ENCODE assay signal across 9 mouse cellular contexts in the genomic region with DNA sequence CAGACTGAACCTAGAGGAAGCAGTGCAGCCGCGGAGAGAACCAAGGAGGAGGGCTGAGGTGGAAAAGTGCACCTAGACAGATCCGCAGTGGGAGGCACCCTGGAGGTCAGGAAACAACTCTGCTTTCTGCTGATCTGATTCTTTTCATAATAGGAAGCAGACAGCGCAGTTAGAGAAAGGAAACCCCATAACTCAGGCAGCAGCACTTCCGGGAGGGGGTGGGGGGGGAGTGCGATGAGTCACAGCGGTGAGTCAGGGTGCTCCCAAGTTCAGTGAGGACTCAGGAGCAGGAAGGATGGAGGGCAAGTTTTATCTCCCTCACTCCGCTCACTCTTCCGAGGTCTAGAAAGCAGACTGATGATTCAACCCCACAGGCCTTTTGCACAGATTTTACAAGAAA. TPM values are rescaled to one million over a fixed set of nuclear protein-coding genes. Genes with fewer than 3 reads are reported as not detected.
DNase-seq lines count a peak whose midpoint lies in the region; ATAC-seq lines count a peak whose summit lies in the region.
"Had no signal": no experiment of that assay in that cellular context is flagged by ENCODE, and none has a peak within 500 bp of the region (broad histone marks: within the 10 kb centered on the region; RNA-seq: fewer than 3 reads in every experiment).

No protein-coding gene starts in this region.

- peak overlapping the region; percentile 28 for H3K4me2 ChIP-seq in limb, embryonic 11.5 days (ENCODE audit: low read depth, severe bottlenecking)
- no peak overlapping the region for H3K4me2 ChIP-seq in forebrain, embryonic 16.5 days (ENCODE audit: low read length)

- 21% methylated on average over 9 of the region's 9 CpGs for WGBS in limb, embryonic 11.5 days
- 77% methylated on average over 7 of the region's 9 CpGs for WGBS in forebrain, embryonic 16.5 days

- peaks cover 6% of the 10 kb centered on the region; the same call in 1 of the 2 replicates for H3K36me3 ChIP-seq in limb, embryonic 11.5 days (ENCODE audit: control insufficient read depth, insufficient read depth, low read length)
- H3K36me3 ChIP-seq in splenic B cell, adult 2 months (ENCODE audit: control insufficient read depth, insufficient read depth, low read length, poor library complexity, severe bottlenecking) = peaks cover 9% of the 10 kb centered on the region; the same call in 1 of the 2 replicates
- H3K36me3 ChIP-seq in forebrain, embryonic 16.5 days (ENCODE audit: control insufficient read depth, insufficient read depth) = no peaks in the 10 kb centered on the region

- H3K27ac ChIP-seq in limb, embryonic 11.5 days (replicated peaks; ENCODE audit: low read depth, low read length) = peak overlapping the region; percentile 42; the same call in 1 of the 2 replicates
- no peak overlapping the region for H3K27ac ChIP-seq in forebrain, embryonic 16.5 days (ENCODE audit: low read length)

- H3K4me1 ChIP-seq in limb, embryonic 11.5 days (ENCODE audit: control insufficient read depth, insufficient read depth, low read length) = peaks cover 17% of the 10 kb centered on the region
- no peaks in the 10 kb centered on the region for H3K4me1 ChIP-seq in forebrain, embryonic 16.5 days (replicated peaks; ENCODE audit: control insufficient read depth, insufficient read depth, low read length)

- no peaks in the 10 kb centered on the region for H3K27me3 ChIP-seq in limb, embryonic 11.5 days (ENCODE audit: control insufficient read depth, insufficient read depth, low read length)
- H3K27me3 ChIP-seq in splenic B cell, adult 2 months (ENCODE audit: control insufficient read depth, insufficient read depth, low read length, poor library complexity, severe bottlenecking) = no peaks in the 10 kb centered on the region
- no peaks in the 10 kb centered on the region for H3K27me3 ChIP-seq in forebrain, embryonic 16.5 days (replicated peaks; ENCODE audit: control insufficient read depth, insufficient read depth, low read length)

- no peaks in the 10 kb centered on the region for H3K9me3 ChIP-seq in limb, embryonic 11.5 days (ENCODE audit: control insufficient read depth, low read length)
- H3K9me3 ChIP-seq in forebrain, embryonic 16.5 days (ENCODE audit: control insufficient read depth, low read length) = peaks cover 2% of the 10 kb centered on the region; the same call in 1 of the 2 replicates

- peak; percentile 95 for DNase-seq in 416B (ENCODE audit: low read depth)
- peak; percentile 91 for DNase-seq in NIH3T3 (ENCODE audit: low read depth)
- DNase-seq in heart, adult 8-10 months (ENCODE audit: low spot score) = peak; percentile 11
- DNase-seq in limb, embryonic 11.5 days (ENCODE audit: low spot score) = peak; percentile 25
- DNase-seq in splenic B cell, adult 2 months (ENCODE audit: low read depth, low spot score) = peak; percentile 59
- no peak for DNase-seq in ovary, adult 18-20 months (ENCODE audit: low spot score)
- no peak for DNase-seq in layer of hippocampus, postnatal 36 days

- ATAC-seq in limb, embryonic 11.5 days (ENCODE audit: insufficient number of reproducible peaks, low FRiP score, low TSS enrichment, low read depth) = peak; percentile 39; the same call in 1 of the 2 replicates
- no peak for ATAC-seq in forebrain, embryonic 16.5 days

- no peak overlapping the region for H3K4me3 ChIP-seq in limb, embryonic 11.5 days (ENCODE audit: low read depth, low read length)
- H3K4me3 ChIP-seq in forebrain, embryonic 16.5 days (replicated peaks; ENCODE audit: low read length) = no peak overlapping the region
- H3K4me3 ChIP-seq: erythroblast, embryonic 14.5 days had no signal

- no peak overlapping the region for H3K9ac ChIP-seq in limb, embryonic 11.5 days (ENCODE audit: low read length)
- H3K9ac ChIP-seq in forebrain, embryonic 16.5 days (replicated peaks; ENCODE audit: low read depth, low read length) = no peak overlapping the region

RNA-seq across cellular contexts. Expression of a gene that starts 7.2 kb away (rescaled TPM):
- total RNA-seq in heart, adult 8-10 months (2022) = 10 to 100 TPM in 3 of 4 experiments, 1 to 10 TPM in 1; 9.7 to 11.8 (median 10.8) TPM
- polyA plus RNA-seq in limb, embryonic 11.5 days (2014; fragmentation: Nextera tagmentation; extraction: Ambion mirVana) = 11.7 and 16.8 TPM in 2 replicates
- polyA plus RNA-seq in forebrain, embryonic 16.5 days (2015; fragmentation: Nextera tagmentation; extraction: Ambion mirVana) = 7.2 and 8.2 TPM in 2 replicates
- 10 to 100 TPM; 53.5 to 61.2 TPM for total RNA-seq in layer of hippocampus, postnatal 36 days (2021)

RNA-seq across cellular contexts. Expression of a gene that starts 56.6 kb away (rescaled TPM):
- total RNA-seq in heart, adult 8-10 months (2022) = under 1 TPM; 0.30 to 0.97 (median 0.44) TPM
- 0.35 TPM in 1 of 2 replicates, not detected in the other for polyA plus RNA-seq in limb, embryonic 11.5 days (2014; fragmentation: Nextera tagmentation; extraction: Ambion mirVana)
- not detected in 2 replicates for polyA plus RNA-seq in forebrain, embryonic 16.5 days (2015; fragmentation: Nextera tagmentation; extraction: Ambion mirVana)
- under 1 TPM in 1 of 2 experiments, not detected in 1; 0.40 TPM for total RNA-seq in layer of hippocampus, postnatal 36 days (2021)
- polyA plus RNA-seq: erythroblast, embryonic 14.5 days had no signal

Comparison
In these comparisons a context has a peak if more than half of its experiments do, and no peak if none do; other contexts are left out.
1. DNase-seq: peak in 416B (single experiment), NIH3T3 (single experiment), heart, adult 8-10 months (single experiment), limb, embryonic 11.5 days (single experiment) and splenic B cell, adult 2 months (single experiment); none in ovary, adult 18-20 months (single experiment) and layer of hippocampus, postnatal 36 days (0 of 2).
2. RNA of a gene that starts 7.2 kb away (total RNA-seq): 53.5 to 61.2 TPM in layer of hippocampus, postnatal 36 days; 9.7 to 11.8 TPM in heart, adult 8-10 months; every median in the first group is over 4 times any median in the second.